Mouse (Mus musculus) kidney, embryonic 16.5 days (tissue): Measurements from ENCODE around the gene Dppa5a. TPM values are rescaled to one million over a fixed set of nuclear protein-coding genes. Genes with fewer than 3 reads are reported as not detected.
"Not testable (repeated sequence)": the region's sequence is repeated elsewhere in the genome, so short reads cannot be mapped to it uniquely, and the experiment has no call there.

Source experiments
- ATAC-seq: fragments of 200-750 bp; cut with Nextera tagmentation; 2 replicates; pipeline ENCODE4 v1.8.0; 2017; ENCODE audit warnings: moderate TSS enrichment; ENCODE audit not compliant: low FRiP score, low TSS enrichment
- H3K27ac ChIP-seq: fragments of 300-500 bp; sonication (generic); 2 replicates; pipeline ENCODE4 v1.5.1; 2014; ENCODE audit warnings: low read length
- H3K27me3 ChIP-seq: fragments of 300-500 bp; sonication (generic); 2 replicates; pipeline ENCODE4 v1.6.1; 2014; ENCODE audit warnings: low read length, control low read depth, mixed read lengths; ENCODE audit not compliant: insufficient read depth
- H3K36me3 ChIP-seq: fragments of 300-500 bp; sonication (generic); 2 replicates; pipeline ENCODE4 v1.6.1; 2014; ENCODE audit warnings: low read length, control low read depth, mixed read lengths; ENCODE audit not compliant: insufficient read depth
- H3K4me1 ChIP-seq: fragments of 300-500 bp; sonication (generic); 2 replicates; pipeline ENCODE4 v1.6.1; 2014; ENCODE audit warnings: low read length, control low read depth, mixed read lengths; ENCODE audit not compliant: insufficient read depth
- H3K4me2 ChIP-seq: fragments of 300-500 bp; sonication (generic); replicated peaks from 2 replicates; pipeline ENCODE4 v1.6.1; 2014; ENCODE audit warnings: low read depth, low read length
- H3K4me3 ChIP-seq: fragments of 300-500 bp; sonication (generic); 2 replicates; pipeline ENCODE4 v1.5.1; 2014; ENCODE audit warnings: mild to moderate bottlenecking, low read length
- H3K9ac ChIP-seq: fragments of 300-500 bp; sonication (generic); replicated peaks from 2 replicates; pipeline ENCODE4 v1.6.1; 2014; ENCODE audit warnings: low read length
- H3K9me3 ChIP-seq: fragments of 300-500 bp; sonication (generic); 2 replicates; pipeline ENCODE4 v1.6.1; 2016; ENCODE audit warnings: low read length, control low read depth
- WGBS: fragments of 180-500 bp; shearing (Covaris S2); extraction: QIAGEN DNeasy Blood & Tissue Kit; methylation state at CpG from one replicate; pipeline ENCODE4 v1.1.7; 2014; 5-methylcytosine and 5-hydroxymethylcytosine counted together
- polyA plus RNA-seq: library from polyadenylated mRNA; unstranded; fragments of >200 nt; fragmentation: Nextera tagmentation; extraction: Ambion mirVana; gene quantifications from 2 replicates; pipeline ENCODE4 v1.2.1, GENCODE M21; 2015

The Dppa5a gene
- polyA plus RNA-seq, 1 experiment from 2014 or later, result 0.27 TPM

DNA sequence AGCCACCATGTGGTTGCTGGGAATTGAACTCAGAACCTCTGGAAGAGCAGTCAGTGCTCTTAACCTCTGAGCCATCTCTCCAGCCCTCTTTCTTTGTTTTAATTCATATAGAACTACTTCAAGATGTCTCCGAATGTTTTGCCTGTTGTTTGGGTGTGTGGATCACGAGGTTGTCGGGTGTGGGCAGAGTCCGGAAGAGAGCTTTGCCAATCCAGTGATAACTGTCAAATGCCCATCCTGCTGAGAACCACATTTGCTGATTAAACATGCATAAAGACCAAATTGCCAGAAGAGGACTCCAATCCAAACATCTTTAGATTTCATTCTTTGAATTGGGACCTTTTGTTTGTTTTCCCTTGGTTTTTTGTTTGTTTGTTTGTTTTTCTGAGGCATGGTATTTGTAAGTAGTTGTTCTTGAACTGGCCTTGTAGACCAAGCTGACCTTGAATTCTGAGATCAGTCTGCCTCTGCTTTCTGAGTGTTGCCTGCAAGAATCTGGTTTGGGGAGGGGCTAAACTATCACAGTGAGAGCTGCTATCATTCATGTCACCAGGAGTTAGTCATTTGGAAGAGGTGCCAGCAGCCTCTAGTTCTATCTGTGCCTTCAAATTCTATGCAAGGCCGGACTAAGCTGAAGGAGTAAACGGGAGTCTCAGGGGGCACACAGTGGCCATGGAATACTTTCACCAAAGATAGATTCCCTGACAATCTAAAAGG is 16.3 kb downstream of the Dppa5a start:
- no peak for ATAC-seq
- Histone ChIP-seq H3K27ac (no peak overlapping the region), H3K9ac (no peak overlapping the region), H3K4me3 (no peak overlapping the region), H3K4me1 (no peaks in the 10 kb centered on the region), H3K9me3 (no peaks in the 10 kb centered on the region), H3K4me2 (no peak overlapping the region), H3K27me3 (no peaks in the 10 kb centered on the region), H3K36me3 (no peaks in the 10 kb centered on the region)
- 83% methylated on average over 6 of the region's 6 CpGs for WGBS

GRCm38 (mm10) chr9:78350007-78350406 is 18.0 kb downstream of the Dppa5a start:
- H3K4me1 ChIP-seq, H3K4me3 ChIP-seq, H3K9ac ChIP-seq, H3K27ac ChIP-seq, ATAC-seq, H3K36me3 ChIP-seq, H3K27me3 ChIP-seq, H3K9me3 ChIP-seq, H3K4me2 ChIP-seq: not testable (repeated sequence)

GRCm38 (mm10) chr9:78349141-78349540 is 18.8 kb downstream of the Dppa5a start:
- H3K4me2 ChIP-seq, H3K27me3 ChIP-seq, ATAC-seq, H3K4me3 ChIP-seq, H3K9ac ChIP-seq, H3K4me1 ChIP-seq, H3K27ac ChIP-seq, H3K9me3 ChIP-seq, H3K36me3 ChIP-seq: not testable (repeated sequence)
- 86% methylated on average over 3 of the region's 3 CpGs for WGBS

- not testable (repeated sequence) for H3K4me2 ChIP-seq, H3K9ac ChIP-seq, H3K27me3 ChIP-seq, H3K9me3 ChIP-seq, H3K4me3 ChIP-seq, H3K36me3 ChIP-seq, H3K4me1 ChIP-seq
- ATAC-seq, result peak; percentile 55
- peak overlapping the region; percentile 27; the same call in 1 of the 2 replicates for H3K27ac ChIP-seq
- 49% methylated on average over 6 of the region's 6 CpGs for WGBS
Measured at GRCm38 (mm10) chr9:78348206-78349004, 19.6 kb downstream of the Dppa5a start.

- no peak for ATAC-seq
- no peaks in the 10 kb centered on the region for H3K9me3 ChIP-seq
- no peak overlapping the region for H3K4me2 ChIP-seq
- 66% methylated on average over 3 of the region's 3 CpGs for WGBS
- no peak overlapping the region for H3K4me3 ChIP-seq
- no peaks in the 10 kb centered on the region for H3K27me3 ChIP-seq
- H3K27ac ChIP-seq, result no peak overlapping the region
- no peaks in the 10 kb centered on the region for H3K36me3 ChIP-seq
- no peak overlapping the region for H3K9ac ChIP-seq
- no peaks in the 10 kb centered on the region for H3K4me1 ChIP-seq
Measured at GRCm38 (mm10) chr9:78347004-78347403, 21.0 kb downstream of the Dppa5a start.

GRCm38 (mm10) chr9:78345235-78345634 is 22.7 kb downstream of the Dppa5a start:
- not testable (repeated sequence) for H3K4me3 ChIP-seq, H3K27ac ChIP-seq, H3K4me1 ChIP-seq, H3K4me2 ChIP-seq, H3K9me3 ChIP-seq, ATAC-seq, H3K36me3 ChIP-seq, H3K27me3 ChIP-seq, H3K9ac ChIP-seq
- WGBS, result 58% methylated on average over 4 of the region's 4 CpGs

DNA sequence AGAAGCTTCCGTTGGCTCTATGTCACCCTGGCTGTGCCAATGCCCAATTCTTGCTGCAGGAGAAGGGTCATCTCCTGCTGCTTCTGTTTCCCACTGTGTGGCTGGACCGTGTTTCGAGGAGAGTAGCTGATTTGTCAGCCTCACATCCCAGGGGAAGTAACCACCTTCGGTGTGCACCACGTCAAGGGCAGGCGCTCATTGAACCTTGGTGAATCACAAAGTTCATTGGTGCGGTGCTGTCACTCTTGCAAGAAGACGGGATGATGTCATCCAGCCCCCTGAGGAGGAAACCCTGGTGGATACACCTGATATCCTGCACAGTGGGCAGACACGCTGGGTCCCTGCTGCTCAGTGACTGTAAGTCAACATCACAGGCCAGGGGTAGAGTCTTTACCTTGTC is 24.9 kb downstream of the Dppa5a start:
- 64% methylated on average over 9 of the region's 9 CpGs for WGBS
- not testable (repeated sequence) for H3K4me2 ChIP-seq, H3K36me3 ChIP-seq, H3K9ac ChIP-seq, H3K4me3 ChIP-seq, H3K9me3 ChIP-seq, H3K27me3 ChIP-seq, H3K27ac ChIP-seq, H3K4me1 ChIP-seq
- peak; percentile 53 for ATAC-seq

GRCm38 (mm10) chr9:78342494-78342893 is 25.5 kb downstream of the Dppa5a start:
- not testable (repeated sequence) for H3K4me2 ChIP-seq, H3K27me3 ChIP-seq, H3K9me3 ChIP-seq, H3K9ac ChIP-seq, H3K36me3 ChIP-seq, H3K4me1 ChIP-seq, H3K4me3 ChIP-seq
- H3K27ac ChIP-seq, result peak overlapping the region; percentile 61; the same call in 1 of the 2 replicates
- ATAC-seq, result peak; percentile 65; the same call in 1 of the 2 replicates
- whole genome bisulfite sequencing, result 81% methylated on average over 4 of the region's 4 CpGs

DNA sequence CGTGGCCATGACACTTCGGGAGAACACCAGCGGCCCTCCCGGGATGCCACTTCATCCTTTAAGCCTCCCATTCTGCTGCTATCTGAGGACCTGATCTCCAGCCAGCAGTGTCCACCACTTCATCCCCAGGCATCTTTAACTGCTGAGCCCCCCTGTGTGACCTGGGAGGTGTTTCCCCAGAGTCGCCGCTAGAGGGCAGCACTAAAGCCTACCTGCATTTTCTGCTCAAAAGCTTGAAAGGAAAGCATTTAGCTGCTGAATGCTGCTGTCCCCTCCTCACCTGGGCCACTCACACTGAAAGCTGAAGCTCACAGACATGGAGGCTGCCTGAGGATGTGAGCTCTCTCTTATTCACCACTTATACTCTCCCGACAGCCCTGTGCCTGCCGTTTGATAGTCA is 27.7 kb downstream of the Dppa5a start:
- H3K36me3 ChIP-seq, H3K4me2 ChIP-seq, H3K27me3 ChIP-seq, ATAC-seq, H3K27ac ChIP-seq, H3K4me3 ChIP-seq, H3K9ac ChIP-seq, H3K4me1 ChIP-seq, H3K9me3 ChIP-seq: not testable (repeated sequence)
- WGBS, result 15% methylated on average over 8 of the region's 8 CpGs

DNA sequence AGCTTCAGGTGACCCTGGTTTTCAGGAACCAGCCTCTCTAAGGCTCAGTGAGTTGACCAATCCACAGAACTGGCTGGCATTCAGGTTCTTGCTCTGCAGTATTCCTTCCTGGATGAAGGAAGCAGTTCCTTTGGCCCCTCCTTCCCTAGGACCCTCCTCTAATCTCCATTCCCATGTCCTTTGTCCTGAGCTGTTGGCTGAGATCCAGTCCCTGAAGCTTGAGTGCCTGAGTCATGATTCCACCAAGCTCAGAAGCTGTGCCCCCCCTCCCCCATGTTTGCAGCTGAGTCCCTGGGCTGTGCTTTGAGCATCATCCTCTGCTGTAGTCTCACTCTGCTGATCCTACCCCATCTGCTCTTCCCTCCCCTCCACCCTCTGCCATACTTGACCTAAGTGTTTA is 30.9 kb downstream of the Dppa5a start:
- peak; percentile 63 for ATAC-seq
- H3K36me3 ChIP-seq, result not testable (repeated sequence)

More for the DNA sequence above, 30.9 kb downstream of the Dppa5a start:
- H3K27ac ChIP-seq, H3K27me3 ChIP-seq, H3K4me1 ChIP-seq, H3K4me2 ChIP-seq, H3K9me3 ChIP-seq, H3K9ac ChIP-seq, H3K4me3 ChIP-seq: not testable (repeated sequence)
